Mouse (Mus musculus) liver, embryonic 11.5 days (tissue): Measurements from ENCODE around the gene Ifna11. TPM values are rescaled to one million over a fixed set of nuclear protein-coding genes. Genes with fewer than 3 reads are reported as not detected.

Experiments
- ATAC-seq: fragments of 200-750 bp; cut with Nextera tagmentation; replicated peaks from 2 replicates; pipeline ENCODE4 v1.8.0; 2017; ENCODE audit warnings: moderate number of reproducible peaks, mild to moderate bottlenecking, moderate TSS enrichment, moderate library complexity; ENCODE audit not compliant: low FRiP score
- DNase-seq: peaks from one replicate; pipeline ENCODE4 v3.0.0-alpha.2; 2017; ENCODE audit warnings: low spot score
- H3K27ac ChIP-seq: fragments of 300-500 bp; sonication (generic); 2 replicates; pipeline ENCODE4 v1.5.1; 2014; ENCODE audit warnings: mild to moderate bottlenecking, low read depth, low read length, control low read depth
- H3K27me3 ChIP-seq: fragments of 300-500 bp; sonication (generic); replicated peaks from 2 replicates; pipeline ENCODE4 v1.6.1; 2014; ENCODE audit warnings: low read length, mixed read lengths; ENCODE audit not compliant: control insufficient read depth, insufficient read depth
- H3K36me3 ChIP-seq: fragments of 300-500 bp; sonication (generic); 2 replicates; pipeline ENCODE4 v1.6.1; 2014; ENCODE audit warnings: mild to moderate bottlenecking, low read length, moderate library complexity, mixed read lengths; ENCODE audit not compliant: control insufficient read depth, insufficient read depth
- H3K4me1 ChIP-seq: fragments of 300-500 bp; sonication (generic); replicated peaks from 2 replicates; pipeline ENCODE4 v1.6.1; 2014; ENCODE audit warnings: low read length, mixed read lengths; ENCODE audit not compliant: control insufficient read depth, insufficient read depth
- H3K4me2 ChIP-seq: fragments of 300-500 bp; sonication (generic); 2 replicates; pipeline ENCODE4 v1.6.1; 2014; ENCODE audit warnings: mild to moderate bottlenecking, control low read depth, moderate library complexity
- H3K4me3 ChIP-seq: fragments of 300-500 bp; sonication (generic); 2 replicates; pipeline ENCODE4 v1.5.1; 2014; ENCODE audit warnings: low read depth, low read length, control low read depth
- H3K9ac ChIP-seq: fragments of 300-500 bp; sonication (generic); 2 replicates; pipeline ENCODE4 v1.6.1; 2014; ENCODE audit warnings: low read depth, low read length, control low read depth
- H3K9me3 ChIP-seq: fragments of 300-500 bp; sonication (generic); 2 replicates; pipeline ENCODE4 v1.6.1; 2016; ENCODE audit warnings: low read length, inconsistent platforms, mixed read lengths; ENCODE audit not compliant: control insufficient read depth
- WGBS: fragments of 180-500 bp; shearing (Covaris S2); extraction: QIAGEN DNeasy Blood & Tissue Kit; methylation state at CpG from one replicate; pipeline ENCODE4 v1.1.7; 2014; 5-methylcytosine and 5-hydroxymethylcytosine counted together
- polyA plus RNA-seq: library from polyadenylated mRNA; unstranded; fragments of >200 nt; fragmentation: Nextera tagmentation; extraction: Ambion mirVana; gene quantifications from 2 replicates; pipeline ENCODE4 v1.2.1, GENCODE M21; 2014

Ifna11 gene
- polyA plus RNA-seq, 1 experiment from 2014 or later = not detected

DNA sequence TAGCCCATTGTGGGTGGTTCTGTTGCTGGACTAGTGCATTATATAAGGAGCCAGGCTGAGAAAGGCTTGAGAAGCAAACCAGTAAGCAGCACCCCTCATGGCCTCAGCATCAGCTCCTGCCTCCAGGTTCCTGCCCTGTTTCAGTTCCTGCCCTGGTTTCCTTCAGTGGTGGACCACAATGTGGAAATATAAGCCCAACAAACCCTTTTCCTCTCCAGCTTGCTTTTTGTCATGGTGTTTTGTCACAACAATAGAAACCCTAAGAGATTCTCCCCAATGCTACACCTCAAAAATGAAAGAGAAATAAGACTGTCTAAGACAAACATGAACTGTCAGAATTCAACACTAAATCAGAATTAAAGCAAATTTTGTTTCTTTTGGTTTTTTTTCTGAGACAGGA, 39.5 kb downstream of the Ifna11 start:
- no peaks in the 10 kb centered on the region for H3K36me3 ChIP-seq
- H3K9me3 ChIP-seq = no peaks in the 10 kb centered on the region
- H3K9ac ChIP-seq = no peak overlapping the region
- H3K27me3 ChIP-seq = no peaks in the 10 kb centered on the region
- no peaks in the 10 kb centered on the region for H3K4me1 ChIP-seq
- H3K4me3 ChIP-seq = no peak overlapping the region
- H3K27ac ChIP-seq = no peak overlapping the region
- no peak overlapping the region for H3K4me2 ChIP-seq
- DNase-seq (no peak), ATAC-seq (no peak)

DNA sequence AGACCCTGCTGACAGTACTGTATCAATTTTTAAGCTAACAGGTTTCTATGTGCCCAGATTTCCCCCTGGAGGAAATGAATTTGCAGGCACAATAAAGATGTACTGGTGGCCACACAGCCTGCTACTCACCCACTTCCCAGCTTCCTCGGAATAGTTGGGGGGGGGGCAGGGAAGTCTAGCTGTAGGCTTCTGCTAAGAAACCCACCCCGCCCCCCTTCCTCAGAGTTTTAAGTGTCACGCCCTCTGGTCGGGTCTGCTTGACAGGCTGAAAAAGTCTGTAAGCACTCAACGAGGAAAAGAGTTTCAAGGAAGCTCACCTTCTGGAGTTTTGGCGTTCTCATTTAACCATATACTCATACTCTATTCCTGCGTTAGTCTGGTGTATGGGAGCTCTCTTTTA, 43.5 kb downstream of the Ifna11 start:
- no peaks in the 10 kb centered on the region for H3K9me3 ChIP-seq
- no peak for ATAC-seq
- H3K4me1 ChIP-seq = no peaks in the 10 kb centered on the region
- no peak overlapping the region for H3K4me2 ChIP-seq
- no peaks in the 10 kb centered on the region for H3K27me3 ChIP-seq
- H3K9ac ChIP-seq = no peak overlapping the region
- no peaks in the 10 kb centered on the region for H3K36me3 ChIP-seq
- H3K4me3 ChIP-seq = no peak overlapping the region
- WGBS = 8% methylated on average over 7 of the region's 7 CpGs
- DNase-seq = no peak
- no peak overlapping the region for H3K27ac ChIP-seq

DNA sequence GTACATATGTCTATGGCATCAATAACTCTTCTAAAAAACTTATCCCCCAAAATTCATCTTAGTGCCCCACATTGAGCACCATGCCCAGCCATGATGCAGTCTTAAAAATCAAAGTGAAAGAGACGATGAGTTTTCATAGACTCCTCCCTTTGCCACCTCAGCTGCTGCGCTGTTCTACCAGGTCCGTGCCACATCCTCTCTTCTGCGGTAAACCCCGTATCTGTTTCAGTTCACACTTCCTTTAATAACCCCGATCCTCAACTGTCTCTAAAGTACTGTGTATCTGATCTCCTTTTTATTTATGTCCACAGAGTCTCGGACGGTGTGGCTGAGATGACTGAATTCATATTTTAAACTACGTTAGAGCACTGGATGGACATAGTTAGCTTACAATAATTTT, 44.8 kb downstream of the Ifna11 start:
- Histone ChIP-seq H3K4me2 (peak overlapping the region; percentile 36), H3K27me3 (no peaks in the 10 kb centered on the region), H3K36me3 (no peaks in the 10 kb centered on the region), H3K9ac (no peak overlapping the region), H3K9me3 (no peaks in the 10 kb centered on the region), H3K27ac (no peak overlapping the region), H3K4me3 (no peak overlapping the region), H3K4me1 (no peaks in the 10 kb centered on the region)
- 30% methylated on average over 9 of the region's 9 CpGs for WGBS
- ATAC-seq (no peak), DNase-seq (no peak)

DNA sequence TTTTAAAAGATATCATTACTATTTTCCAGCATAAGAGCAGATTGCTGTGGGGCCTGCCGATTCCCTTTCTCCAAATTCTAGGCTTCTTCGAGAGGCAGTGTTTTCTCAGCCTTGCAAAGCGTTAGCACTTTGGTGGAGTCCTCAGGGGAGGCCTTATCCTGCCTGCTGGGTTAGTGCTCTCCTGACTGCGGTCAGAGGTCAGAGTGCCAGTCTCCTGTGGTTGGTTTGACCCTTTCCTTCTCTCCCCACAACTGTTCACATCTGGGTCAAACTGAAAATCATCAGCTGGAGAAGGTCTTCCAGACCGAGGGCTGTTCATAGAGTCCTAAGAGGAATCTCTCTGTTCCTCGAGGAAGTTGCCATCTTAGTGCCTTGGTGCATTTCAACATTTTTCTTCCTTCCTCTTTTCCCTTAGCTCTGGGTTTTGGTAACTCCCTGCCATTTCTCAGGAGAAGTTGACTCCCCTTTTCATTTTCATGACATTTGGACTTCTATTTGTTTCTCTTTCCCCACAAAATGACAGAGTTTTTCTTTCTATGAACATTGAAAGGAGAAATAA, 45.3 kb downstream of the Ifna11 start:
- 20% methylated on average over 6 of the region's 6 CpGs for WGBS
- Histone ChIP-seq H3K9me3 (no peaks in the 10 kb centered on the region), H3K9ac (no peak overlapping the region), H3K4me1 (no peaks in the 10 kb centered on the region), H3K27me3 (no peaks in the 10 kb centered on the region), H3K4me3 (no peak overlapping the region), H3K4me2 (peak overlapping the region; percentile 36), H3K36me3 (no peaks in the 10 kb centered on the region), H3K27ac (no peak overlapping the region)
- ATAC-seq = no peak
- DNase-seq = no peak

DNA sequence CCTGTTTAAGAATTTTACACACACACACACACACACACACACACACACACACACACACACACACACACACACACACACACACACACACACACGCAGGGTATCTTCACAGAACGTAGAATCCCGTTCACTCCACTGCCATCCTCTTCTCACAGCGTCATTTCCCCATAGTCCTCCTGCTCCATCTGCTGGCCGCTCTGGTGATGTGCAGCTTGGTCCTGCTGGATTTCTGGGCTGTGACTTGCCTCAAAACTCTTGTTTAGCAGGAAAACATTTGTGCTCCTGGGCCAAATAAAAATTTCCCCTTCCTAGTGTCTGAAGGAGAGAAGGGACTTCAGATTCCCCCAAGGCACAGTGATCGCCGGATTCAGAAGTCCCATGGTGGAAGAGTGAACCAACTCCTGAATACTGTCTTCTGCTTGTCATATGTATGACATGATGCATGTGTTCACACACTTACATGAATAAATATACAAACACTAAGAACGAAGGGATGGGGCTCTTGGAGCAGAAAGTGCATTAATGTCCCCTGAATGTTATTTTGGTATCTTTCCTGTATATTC, 47.7 kb downstream of the Ifna11 start:
- no peaks in the 10 kb centered on the region for H3K36me3 ChIP-seq
- H3K27ac ChIP-seq = peak overlapping the region; percentile 55; the same call in 1 of the 2 replicates
- H3K4me3 ChIP-seq = peak overlapping the region; percentile 68
- ATAC-seq = peak; percentile 61
- H3K27me3 ChIP-seq = no peaks in the 10 kb centered on the region
- H3K4me1 ChIP-seq = no peaks in the 10 kb centered on the region
- H3K9me3 ChIP-seq = no peaks in the 10 kb centered on the region
- DNase-seq = peak; percentile 79
- H3K9ac ChIP-seq = peak overlapping the region; percentile 68
- 2% methylated on average over 8 of the region's 8 CpGs for WGBS
- peak overlapping the region; percentile 94 for H3K4me2 ChIP-seq

DNA sequence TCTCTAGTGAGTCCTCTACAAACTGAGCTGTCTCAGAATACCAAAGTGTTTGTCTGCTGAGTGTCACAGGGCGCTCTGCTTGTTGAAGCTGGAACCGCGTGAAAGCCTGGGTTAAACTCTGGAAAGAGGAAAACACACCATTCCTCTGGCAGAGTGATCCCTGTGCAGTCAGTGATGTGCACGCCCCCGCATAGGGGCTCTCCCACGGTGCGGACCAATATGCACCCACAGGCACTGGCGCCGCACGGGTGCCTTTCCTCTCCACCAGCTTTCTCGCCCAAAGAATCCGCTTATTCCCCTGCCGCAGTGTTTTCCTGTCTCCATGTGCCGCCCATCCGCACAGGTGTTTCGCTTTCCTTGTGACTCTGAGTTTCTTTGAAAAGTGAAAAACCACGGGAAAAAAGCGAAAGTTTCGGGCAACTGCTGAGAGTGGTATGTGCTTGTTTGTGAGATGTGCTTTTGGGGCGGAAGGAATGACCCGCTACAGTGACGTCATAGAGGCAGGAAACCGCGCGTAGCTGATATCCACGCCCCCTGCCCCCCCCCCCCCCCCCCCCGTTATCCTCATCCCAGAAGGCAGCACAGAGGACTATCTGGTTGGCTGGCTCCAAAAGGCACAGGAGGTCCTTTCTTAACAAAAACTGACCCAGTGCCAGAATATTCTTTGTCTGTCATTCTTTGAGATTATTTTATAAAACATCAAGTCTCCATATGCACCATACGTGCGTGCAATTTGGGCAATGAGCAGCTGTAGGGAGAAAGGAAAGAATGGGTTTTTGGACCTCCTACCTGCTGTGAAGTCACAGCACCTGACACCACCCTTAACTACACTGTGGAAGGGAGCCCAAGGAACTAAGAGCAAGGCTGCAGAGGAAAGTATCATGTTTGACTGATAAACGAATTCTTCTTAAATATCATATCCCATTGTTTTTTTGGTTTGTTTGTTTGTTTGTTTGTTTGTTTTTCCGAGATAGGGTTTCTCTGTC, 48.5 kb downstream of the Ifna11 start:
- WGBS = 8% methylated on average over 31 of the region's 31 CpGs
- H3K4me3 ChIP-seq = peak overlapping the region; percentile 68
- H3K27me3 ChIP-seq = no peaks in the 10 kb centered on the region
- peak; percentile 77 for ATAC-seq
- H3K27ac ChIP-seq = peak overlapping the region; percentile 55; the same call in 1 of the 2 replicates
- H3K36me3 ChIP-seq = no peaks in the 10 kb centered on the region
- no peaks in the 10 kb centered on the region for H3K9me3 ChIP-seq
- DNase-seq = peak; percentile 65
- no peaks in the 10 kb centered on the region for H3K4me1 ChIP-seq
- H3K4me2 ChIP-seq = peak overlapping the region; percentile 94
- peak overlapping the region; percentile 68 for H3K9ac ChIP-seq

Other genes starting within 250 kb of the Ifna11 start
- not detected in 2 replicates for gene Ifna14, start 248.2 kb upstream of the Ifna11 start, polyA plus RNA-seq
- not detected in 2 replicates for gene Ifna9, start 227.6 kb upstream of the Ifna11 start, polyA plus RNA-seq
- gene Ifna12, start 216.6 kb upstream of the Ifna11 start, polyA plus RNA-seq = not detected in 2 replicates
- not detected in 2 replicates for gene C87499, start 185.5 kb upstream of the Ifna11 start, polyA plus RNA-seq
- gene Ifna13, start 175.5 kb upstream of the Ifna11 start, polyA plus RNA-seq = not detected in 2 replicates
- gene Ifna16, start 143.0 kb upstream of the Ifna11 start, polyA plus RNA-seq = not detected in 2 replicates
- gene Ifna2, start 136.0 kb upstream of the Ifna11 start, polyA plus RNA-seq = not detected in 2 replicates
- not detected in 2 replicates for gene Ifnab, start 128.6 kb upstream of the Ifna11 start, polyA plus RNA-seq
- gene Gm26566, start 98.2 kb upstream of the Ifna11 start, polyA plus RNA-seq = 0.85 and 0.96 TPM in 2 replicates
- 65.1 and 72.9 TPM in 2 replicates for gene Klhl9, start 97.5 kb upstream of the Ifna11 start, polyA plus RNA-seq
- gene Gm13271, start 65.1 kb upstream of the Ifna11 start, polyA plus RNA-seq = not detected in 2 replicates
- gene Gm13283, start 59.8 kb upstream of the Ifna11 start, polyA plus RNA-seq = not detected in 2 replicates
- not detected in 2 replicates for gene Gm13290, start 46.1 kb upstream of the Ifna11 start, polyA plus RNA-seq
- gene Gm13289, start 43.0 kb upstream of the Ifna11 start, polyA plus RNA-seq = not detected in 2 replicates
- not detected in 2 replicates for gene Gm13272, start 40.1 kb upstream of the Ifna11 start, polyA plus RNA-seq
- gene Ifnz, start 37.8 kb upstream of the Ifna11 start, polyA plus RNA-seq = not detected in 2 replicates
- not detected in 2 replicates for gene Gm13276, start 34.2 kb upstream of the Ifna11 start, polyA plus RNA-seq
- gene Gm13277, start 31.3 kb upstream of the Ifna11 start, polyA plus RNA-seq = not detected in 2 replicates
- gene Gm13278, start 28.4 kb upstream of the Ifna11 start, polyA plus RNA-seq = not detected in 2 replicates
- not detected in 2 replicates for gene Gm13275, start 25.5 kb upstream of the Ifna11 start, polyA plus RNA-seq
- gene Gm13279, start 22.6 kb upstream of the Ifna11 start, polyA plus RNA-seq = not detected in 2 replicates
- gene Gm13285, start 20.3 kb upstream of the Ifna11 start, polyA plus RNA-seq = 0.26 and 0.66 TPM in 2 replicates
- gene Gm13287, start 16.7 kb upstream of the Ifna11 start, polyA plus RNA-seq = not detected in 2 replicates
- not detected in 2 replicates for gene Gm13288, start 14.4 kb upstream of the Ifna11 start, polyA plus RNA-seq
- gene Ifna7, start 3.7 kb upstream of the Ifna11 start, polyA plus RNA-seq = not detected in 2 replicates
- not detected in 2 replicates for gene Ifna6, start 7.5 kb downstream of the Ifna11 start, polyA plus RNA-seq
- gene Ifna5, start 15.6 kb downstream of the Ifna11 start, polyA plus RNA-seq = not detected in 2 replicates
- not detected in 2 replicates for gene Ifna4, start 21.9 kb downstream of the Ifna11 start, polyA plus RNA-seq
- not detected in 2 replicates for gene Ifna1, start 30.1 kb downstream of the Ifna11 start, polyA plus RNA-seq
- gene Ifne, start 60.2 kb downstream of the Ifna11 start, polyA plus RNA-seq = not detected in 2 replicates